Mouse (Mus musculus): ENCODE measurements around the gene Serp2.
A peak's percentile ranks its signal among the peaks of the same experiment; 100 is the strongest.

The Serp2 gene

DNA sequence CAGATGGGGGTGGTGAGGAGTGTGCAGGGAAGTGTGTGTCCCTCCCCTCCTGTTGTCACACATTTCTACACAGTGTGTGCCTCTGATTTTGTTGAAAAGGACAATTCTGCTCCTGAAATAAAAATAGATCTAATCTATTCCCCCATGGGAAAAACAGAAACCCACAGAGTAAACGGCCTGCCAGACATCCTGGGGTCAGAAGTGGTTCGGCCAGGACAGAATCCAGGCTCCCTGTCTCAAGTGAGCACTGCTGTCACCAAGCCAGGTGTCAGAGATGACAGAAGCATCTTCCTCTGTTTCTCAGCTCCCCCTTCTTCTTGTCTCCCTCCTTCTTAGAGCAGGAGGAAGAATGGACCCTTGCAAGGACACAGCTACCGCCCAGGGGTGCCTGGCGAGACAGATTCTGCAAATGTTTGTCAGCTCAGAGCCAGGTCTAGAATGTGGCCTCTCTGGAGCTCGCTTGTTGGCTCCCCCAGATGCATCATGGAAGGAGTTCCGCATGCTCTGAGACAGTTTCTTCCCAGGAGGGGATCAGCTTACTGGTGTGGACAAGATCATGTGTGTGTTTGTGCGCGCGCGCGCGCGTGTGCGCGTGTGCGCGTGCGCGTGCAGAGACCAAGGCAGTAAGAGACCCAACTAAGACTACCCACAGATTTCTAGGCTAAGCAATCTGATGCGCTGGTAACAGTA lies 29.5 kb downstream of the Serp2 start:
- peak; percentile 59 for DNase-seq (ENCODE audit: low spot score)

DNA sequence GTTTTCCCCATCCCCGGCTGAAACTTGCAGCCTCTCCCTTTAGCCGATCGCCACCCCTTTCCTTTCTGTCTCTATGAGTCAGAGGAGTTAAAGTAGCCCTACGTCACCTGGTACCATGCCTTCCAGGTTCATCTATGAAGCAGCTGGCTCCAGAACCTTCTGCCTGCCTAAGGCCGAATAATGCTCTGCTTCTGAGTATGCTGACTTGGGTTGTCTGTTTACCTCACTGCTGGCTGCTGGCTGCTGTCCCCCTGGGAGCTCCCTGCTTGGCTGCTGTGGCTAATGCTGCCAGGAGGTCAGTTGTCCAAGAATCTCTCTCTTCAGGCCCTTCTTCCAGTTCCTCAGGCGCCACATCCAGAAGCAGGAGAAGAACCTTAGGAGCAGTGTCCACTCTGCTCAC lies 30.2 kb downstream of the Serp2 start:
- DNase-seq (ENCODE audit: low spot score), result peak; percentile 79

DNA sequence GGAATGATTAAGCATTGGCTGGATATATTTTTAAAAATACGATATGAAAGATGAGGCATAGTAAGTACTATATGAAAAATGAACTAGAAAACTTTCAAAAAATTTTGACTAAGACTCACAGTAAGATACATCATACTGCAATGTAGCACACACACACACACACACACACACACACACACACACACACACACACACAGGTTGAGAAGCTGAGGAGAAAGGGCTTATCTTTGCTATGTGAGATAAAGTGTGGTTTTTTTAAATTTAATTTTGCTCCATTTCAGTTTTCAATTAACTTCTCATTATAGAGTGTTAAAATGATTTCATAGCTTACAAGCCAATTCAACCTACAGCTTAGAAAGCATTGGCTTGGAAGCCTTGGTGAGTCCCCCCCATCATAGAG lies 33.3 kb downstream of the Serp2 start:
- DNase-seq (ENCODE audit: low spot score), result no peak

DNA sequence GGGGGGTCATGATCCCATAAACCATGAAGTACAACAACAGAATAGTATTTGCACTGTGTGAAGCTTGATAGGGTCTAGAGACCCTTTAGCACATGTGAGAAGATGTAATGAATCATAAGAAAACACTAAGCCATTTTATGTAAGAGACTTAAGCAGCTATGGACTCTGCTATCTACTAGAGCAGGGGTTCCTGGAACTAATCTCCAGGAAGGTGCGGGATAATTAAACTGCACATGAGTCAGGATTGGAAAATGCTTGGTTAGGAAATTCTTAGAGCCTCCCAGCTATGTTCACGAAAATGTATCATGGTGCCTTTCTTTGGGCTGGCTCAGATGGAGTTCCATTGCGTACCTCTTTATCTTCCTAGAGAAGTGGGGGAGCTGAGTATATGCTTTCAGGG lies 35.4 kb downstream of the Serp2 start:
- DNase-seq (ENCODE audit: low spot score), result peak; percentile 67

DNA sequence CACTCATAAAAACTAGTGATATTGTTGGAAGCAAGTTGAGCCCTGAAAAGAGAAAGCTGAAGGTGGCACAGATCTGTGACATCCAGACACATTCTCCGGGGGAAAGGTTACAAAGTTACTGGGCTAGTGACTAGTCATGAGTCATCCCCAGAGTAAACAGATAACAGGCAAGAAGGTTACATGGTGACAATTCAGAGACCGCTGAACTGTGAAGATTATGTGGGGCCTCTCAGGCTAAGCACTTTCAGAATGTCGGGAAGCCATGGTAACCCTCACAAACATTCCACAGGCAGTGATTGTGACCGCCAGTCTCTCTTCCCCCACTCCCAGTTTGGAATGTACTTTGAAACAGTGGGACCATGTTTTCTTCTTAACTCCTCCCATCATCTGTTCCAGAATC lies 36.1 kb downstream of the Serp2 start:
- DNase-seq (ENCODE audit: low spot score), result peak; percentile 26

DNA sequence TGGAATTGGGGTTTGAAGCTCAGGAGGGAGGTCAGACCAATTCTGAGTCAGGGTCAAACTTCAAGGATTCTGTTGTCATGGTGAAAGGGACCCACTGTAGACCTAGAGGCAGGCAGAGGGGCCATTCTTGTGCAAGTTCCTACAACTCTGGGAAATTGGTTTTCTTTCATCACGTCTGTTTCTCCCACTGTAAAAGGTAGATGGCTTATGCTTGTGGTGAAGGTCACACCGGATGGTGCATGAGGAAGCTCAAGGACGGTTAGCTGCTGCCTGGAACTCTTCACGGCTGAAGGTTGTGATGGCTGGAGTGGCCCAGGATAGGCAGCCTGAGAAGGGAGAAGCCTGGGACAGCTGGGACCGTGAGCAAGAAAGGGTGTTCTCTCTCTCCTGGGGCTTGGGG lies 38.5 kb downstream of the Serp2 start:
- DNase-seq (ENCODE audit: low spot score), result no peak

DNA sequence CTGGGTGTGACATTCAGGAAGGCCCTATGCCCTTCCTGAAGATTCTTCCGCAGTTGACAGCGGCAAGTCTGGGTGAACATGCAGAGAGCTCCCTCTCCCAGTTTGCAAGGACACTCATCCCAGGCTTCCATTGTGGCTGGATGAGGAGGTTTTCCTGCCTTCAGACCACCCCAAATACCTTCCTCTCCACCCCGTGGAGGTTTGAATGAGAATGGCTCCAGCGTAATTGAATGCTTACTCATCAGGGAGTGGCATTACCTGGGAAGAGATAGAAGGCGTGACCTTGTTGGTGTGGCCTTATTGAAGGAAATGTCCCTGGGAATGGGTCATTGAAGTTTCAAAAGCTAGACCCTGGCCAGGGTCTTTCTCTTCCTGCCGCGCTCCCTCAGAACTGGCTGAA lies 41.1 kb downstream of the Serp2 start:
- no peak for DNase-seq (ENCODE audit: low spot score)

DNA sequence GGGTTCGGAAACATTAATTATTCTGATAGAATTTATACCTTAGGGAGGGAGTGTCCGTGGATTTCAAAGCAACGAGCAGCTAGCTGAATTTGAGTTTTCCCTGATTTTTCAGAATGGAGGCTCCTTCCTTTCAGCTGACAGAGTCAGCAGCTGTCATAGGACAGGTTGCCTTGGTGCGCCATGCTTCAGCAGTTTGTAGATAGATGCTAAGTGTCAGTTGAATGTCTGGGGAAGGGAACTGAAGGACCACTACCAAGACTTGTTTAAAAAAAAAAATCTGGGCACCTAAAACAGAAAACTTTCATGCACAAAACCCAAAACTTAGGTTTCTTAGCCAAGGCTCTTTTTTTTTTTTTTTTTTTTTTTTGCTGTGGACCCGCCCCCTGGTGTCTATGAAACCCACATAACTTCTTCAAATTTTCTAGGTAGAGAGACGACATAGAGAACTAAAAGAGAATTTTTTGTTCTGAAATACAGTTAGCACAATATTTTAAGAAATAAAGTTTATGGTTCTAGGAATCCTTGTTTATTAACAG lies 42.6 kb downstream of the Serp2 start:
- DNase-seq (ENCODE audit: low spot score), result no peak

DNA sequence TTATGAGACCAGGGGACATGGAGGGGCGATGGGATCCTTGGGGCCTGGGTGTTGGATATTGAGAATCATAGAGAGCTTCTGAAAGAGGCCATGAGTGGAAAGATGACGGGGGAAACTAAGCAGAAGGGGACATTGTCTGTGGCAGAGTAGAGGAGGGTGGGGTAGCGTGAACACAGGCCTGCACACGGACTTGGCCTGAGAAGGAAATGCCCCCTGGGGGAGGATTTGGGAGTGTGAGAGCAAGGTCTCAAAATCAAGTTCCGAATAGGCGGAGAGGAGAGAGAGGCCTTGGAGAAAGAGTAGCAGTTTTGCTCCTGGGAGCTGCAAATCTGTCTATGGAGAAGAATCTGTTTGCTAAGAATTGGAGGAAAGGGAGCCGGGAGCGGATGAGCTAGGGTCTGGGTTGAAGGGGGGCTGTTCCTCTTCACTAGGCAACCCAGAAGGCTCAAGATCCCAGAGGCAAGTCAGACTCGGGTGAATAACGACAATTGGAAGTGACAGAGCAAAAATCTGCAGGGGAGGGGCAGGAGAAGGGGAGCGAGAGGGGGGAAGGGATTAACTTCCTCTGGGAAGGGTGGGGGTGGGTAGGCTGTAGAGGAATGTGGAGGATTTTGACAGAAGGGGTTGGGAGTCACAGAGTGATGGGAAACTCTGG lies 43.2 kb downstream of the Serp2 start:
- no peak for DNase-seq (ENCODE audit: low spot score)

DNA sequence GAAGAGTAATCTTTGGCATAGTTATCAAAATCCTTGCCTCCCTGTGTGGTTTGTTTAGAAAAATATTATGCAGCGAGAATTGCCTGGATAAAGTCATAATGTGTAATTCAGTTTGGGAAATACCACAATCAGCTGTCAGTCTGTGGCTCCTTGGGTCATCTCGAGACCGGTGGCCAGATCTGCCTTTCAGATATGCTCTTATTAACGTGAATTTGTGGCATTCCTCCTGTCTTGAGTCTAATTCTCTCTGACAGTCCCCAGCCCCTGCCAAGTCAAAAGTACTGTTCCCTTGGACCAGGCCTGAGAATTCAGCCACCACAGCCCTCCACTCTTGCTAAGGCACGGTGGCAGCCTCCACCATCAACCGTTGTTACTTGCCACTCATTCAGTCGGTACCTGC lies 44.7 kb downstream of the Serp2 start:
- DNase-seq (ENCODE audit: low spot score), result no peak

DNA sequence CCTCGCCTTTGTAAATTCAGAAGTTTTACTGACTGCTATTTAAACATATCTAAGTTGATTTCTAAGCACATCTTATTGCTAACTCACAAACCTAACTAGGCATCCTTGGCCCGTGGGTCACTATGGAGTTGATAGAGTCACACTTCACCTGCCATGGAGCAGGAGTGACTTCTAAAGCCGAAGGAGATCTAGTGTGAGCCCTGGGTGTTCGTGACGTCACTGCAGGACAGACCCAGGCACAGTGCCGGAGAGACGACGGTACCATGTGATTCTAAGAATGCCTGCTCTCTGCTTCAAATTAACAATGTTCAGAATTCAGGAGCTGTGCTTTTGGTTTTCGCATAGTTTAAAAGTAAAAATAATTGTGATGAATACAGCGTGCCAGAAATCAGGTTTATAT lies 48.0 kb downstream of the Serp2 start:
- DNase-seq (ENCODE audit: low spot score), result no peak

DNA sequence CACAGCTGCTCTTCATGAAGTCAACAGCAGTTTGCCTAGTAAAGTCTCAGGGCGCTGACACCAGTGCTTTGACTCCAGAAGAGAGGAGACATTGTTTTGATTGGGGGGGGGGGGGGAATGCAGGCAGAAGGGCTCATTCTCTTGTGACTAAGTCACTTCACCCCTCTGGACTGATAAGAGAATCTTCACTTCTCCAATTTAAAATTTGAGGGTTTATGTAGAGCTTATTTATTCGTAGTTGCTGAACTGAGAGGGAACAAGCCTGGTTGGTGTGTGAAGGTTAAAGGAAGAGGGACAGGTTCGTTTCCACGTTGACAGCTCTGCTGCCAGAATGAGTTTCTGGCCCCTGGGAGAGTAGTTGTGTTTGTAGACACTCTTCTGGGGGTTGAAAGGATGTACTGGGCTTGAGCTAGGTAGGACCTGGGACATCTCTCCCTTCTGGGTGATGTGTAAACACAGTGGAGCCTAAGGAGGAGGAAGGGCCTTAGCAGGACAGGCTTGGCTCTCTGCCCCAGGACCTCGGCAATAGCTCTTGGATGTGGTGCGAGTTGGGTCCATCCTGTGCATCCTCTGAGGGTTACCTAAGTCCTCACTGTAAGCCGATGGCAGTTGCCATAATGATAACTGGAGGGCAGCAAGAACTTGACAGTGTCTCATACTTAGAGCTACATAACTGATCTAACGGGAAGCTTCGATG lies 48.7 kb downstream of the Serp2 start:
- DNase-seq (ENCODE audit: low spot score), result peak; percentile 44

DNA sequence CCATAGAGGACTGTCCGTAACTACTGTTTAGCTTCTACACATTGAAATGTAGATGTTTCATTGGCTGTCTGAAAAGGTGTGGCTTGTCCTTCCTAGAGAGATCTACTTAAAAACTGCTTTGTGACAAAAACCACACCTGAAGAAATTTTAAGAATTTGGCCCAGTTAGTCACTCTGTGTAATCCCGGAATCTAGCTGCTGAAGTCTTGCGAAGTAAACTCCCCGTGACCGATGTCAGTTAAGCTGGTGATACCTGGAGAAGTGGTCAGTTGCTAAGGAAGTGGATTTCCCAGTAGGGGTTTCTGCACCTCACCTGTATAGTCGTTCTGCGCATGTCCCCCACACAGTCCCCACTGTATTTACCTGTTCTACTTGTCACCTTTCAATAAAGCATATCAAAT lies 49.3 kb downstream of the Serp2 start:
- DNase-seq (ENCODE audit: low spot score), result no peak

DNA sequence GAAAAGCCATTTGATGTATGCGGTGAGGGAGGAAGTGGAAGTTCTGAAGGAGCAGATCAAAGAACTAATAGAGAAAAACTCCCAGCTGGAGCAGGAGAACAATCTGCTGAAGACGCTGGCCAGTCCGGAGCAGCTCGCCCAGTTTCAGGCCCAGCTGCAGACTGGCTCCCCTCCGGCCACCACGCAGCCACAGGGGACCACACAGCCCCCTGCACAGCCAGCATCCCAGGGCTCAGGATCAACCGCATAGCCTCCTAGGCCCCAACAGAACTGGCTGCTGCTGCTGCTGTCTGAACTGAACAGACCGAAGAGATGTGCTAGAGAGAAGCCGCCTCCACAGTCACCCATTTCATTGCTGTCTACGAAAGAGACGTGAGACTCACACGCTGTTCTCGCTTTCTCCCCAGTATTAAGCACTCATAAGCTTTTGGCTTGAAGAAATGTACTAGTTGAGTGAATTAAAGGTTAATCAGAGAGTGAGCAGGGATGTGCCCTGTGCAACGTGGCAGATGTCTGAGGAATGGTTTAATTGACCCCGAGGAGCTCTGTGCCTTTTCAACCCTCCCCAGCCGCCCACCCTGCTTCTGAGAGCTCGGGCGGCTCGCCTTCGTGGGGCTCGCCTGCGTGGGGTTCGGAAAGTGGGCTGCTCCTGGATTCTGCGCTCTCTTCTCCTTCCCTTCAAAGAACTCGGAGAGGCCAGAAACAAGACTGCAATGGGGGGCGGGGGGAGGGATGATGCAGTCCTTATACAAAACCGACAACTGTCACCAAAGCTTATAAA lies 50.1 kb downstream of the Serp2 start:
- DNase-seq (ENCODE audit: low spot score), result no peak

DNA sequence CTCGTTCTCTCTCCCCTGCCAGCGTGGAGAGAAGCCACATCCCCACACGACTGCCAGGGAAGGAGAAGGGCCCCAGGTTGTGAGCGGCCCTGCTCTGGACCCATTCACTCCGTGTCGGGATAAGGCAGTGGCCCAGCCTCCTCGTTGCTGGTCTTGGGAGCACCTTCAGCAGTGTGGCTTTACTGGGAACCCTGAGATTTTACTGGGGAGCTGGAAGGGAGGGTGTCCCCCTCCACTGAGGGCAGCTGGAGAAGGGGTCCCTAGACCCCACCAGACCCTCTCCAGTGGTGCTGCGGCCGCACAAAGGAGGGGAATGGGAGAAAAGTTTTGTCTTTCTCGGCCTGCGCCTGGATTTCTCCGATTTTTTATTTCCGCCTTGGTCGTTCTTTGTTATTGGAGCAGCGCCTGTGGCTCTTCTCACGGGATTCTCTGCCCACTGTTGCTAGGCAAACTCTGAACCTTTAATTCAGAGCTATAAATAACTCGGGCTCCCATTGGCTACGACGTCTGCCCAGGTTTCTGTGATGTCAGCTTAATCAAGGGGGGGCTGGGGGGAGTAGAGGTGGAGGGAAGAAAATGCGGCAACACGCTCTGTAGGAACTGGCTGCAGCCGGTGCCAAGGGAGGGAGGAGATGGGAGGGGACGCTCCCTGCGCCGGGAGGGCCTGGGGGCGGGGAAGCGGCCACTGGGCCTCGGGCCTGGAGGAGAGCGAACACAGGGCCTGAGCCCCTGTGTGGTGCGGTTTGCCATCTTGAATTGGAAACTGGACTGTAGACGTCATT lies 51.1 kb downstream of the Serp2 start:
- DNase-seq (ENCODE audit: low spot score), result peak; percentile 93

DNA sequence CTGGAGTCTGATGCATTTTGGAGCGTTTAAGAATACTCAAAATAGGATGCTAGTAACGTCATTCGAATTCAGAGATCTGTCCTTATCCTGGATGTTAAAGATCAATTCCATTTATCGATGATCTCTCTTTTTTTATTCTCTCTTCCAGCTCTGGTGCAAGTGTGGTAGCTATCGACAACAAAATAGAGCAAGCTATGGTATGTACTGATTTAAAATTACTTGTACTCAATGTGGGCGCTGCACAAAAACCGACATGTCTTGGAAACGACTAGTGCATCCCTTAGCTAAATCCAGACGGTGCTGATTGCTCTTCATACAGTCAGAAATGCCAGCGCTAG lies 51.6 kb downstream of the Serp2 start:
- DNase-seq (ENCODE audit: low spot score), result no peak

DNA sequence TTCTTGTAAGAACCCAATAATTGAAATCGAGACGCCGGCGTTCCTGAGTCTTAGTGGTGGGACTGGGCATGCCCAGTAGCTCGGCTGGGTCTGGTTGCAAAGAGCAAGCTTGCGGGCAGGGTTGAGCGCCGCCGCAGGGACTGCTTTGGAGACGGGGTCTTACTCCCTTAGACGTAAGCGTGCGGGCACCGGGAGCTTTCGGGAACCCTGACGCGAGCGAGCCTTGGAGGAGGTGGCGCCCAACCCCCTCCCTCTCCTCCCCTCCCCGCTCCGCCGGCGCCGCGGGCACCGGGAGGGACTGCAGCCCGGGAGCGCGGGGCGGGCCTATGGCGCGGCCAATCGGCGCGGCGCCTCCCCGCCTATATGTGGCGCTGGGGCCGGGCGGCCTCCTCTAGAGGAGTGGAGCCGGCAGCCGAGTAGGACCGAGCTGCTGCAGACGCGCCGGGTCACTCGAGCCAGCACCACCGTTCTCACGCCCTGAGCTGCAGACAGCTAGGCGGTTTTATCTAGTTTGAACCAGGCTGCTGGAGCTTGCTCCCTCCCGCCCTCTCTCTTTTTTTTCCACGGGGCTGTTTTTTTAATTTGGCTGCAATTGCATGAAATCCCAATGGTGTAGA lies 52.5 kb downstream of the Serp2 start:
- DNase-seq (ENCODE audit: low spot score), result peak; percentile 83

DNA sequence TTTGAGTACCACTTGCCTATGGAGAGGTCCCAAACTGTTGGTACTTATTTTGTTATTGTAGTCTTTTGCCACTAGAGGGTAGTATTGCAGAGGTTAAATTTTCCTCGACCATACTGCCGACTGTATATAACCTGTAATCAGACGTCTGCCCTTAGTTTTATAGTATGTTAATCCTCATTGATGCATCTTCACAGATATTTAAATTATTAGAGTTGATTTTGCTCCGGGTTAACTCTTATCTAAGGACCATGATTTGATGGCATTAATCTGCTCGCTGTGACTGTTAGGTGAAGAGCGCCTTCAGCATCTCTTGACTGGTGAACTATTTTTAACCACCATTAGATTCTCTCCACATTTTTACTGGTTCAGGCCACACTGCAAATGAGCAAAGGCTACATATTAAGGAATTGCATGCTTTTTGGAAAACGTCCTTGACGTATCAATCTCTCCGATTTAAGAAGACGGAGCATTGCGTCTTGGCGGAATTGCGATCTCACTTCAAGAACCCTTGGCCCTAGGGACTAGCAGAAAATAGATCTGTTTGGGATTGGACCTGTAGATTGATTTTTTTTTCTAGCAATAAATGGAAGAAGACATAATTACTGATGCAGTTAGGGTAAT lies 53.3 kb downstream of the Serp2 start:
- peak; percentile 67 for DNase-seq (ENCODE audit: low spot score)

DNA sequence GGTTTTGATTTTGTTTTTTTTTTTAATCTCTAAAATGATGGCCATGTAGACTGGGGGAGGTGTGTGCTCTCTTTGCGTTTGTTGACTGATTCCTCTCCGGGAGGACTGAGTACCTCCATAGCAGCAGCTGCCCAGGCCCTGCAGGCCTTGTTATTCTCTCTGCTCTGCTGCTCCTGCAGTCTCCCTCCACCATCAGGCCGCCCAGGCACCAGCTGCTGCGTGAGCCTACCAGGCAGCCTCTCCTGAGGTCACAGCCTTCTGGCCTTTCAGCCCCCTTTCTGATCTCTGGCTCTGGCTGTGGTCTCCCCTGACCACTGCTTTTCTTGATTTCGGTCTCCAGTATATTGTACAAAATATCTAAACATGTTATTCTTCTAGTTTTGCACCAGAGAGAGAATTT lies 56.7 kb downstream of the Serp2 start:
- DNase-seq (ENCODE audit: low spot score), result no peak

DNA sequence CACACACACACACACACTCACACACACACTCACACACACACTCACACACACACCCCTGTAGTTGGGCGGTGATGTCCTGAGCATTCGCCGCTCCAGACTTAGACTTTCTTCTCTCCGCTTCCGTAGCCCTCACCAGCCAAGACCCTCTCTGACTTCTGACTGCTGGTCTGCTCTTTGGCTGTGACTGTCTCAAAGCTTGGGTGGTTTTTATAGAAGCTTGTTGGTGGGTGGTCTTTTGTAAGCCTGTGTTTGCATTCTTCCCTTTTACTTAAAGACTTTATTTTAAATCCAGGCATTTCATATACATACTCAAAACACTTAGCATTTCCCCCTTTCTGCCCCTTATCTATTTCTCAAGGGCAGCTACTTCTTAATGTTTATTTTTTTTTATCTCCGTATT lies 57.2 kb downstream of the Serp2 start:
- DNase-seq (ENCODE audit: low spot score), result no peak

DNA sequence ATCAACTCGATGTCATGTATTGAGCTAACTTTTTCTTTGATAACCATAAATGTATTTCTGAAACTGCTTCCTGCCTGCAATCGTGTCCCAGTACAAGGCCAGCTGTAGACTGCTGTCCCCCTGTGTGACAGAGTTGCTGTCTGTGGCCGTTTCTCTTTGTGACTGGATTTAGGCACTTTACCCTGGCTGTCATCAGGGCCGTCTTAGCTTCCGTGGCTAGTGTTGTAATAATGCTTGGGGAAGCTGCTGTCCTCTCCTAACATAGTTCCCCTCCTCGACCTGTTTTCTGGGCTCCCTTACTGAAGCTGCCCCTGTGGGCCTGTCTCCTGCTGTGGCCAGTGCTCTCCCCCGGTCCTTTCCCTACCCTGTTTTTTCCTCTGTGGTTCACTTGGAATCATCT lies 58.5 kb downstream of the Serp2 start:
- no peak for DNase-seq (ENCODE audit: low spot score)

Measured in adipocyte (in vitro differentiated cells).